10 mouse cellular contexts compared by ENCODE assay signal in the genomic region with DNA sequence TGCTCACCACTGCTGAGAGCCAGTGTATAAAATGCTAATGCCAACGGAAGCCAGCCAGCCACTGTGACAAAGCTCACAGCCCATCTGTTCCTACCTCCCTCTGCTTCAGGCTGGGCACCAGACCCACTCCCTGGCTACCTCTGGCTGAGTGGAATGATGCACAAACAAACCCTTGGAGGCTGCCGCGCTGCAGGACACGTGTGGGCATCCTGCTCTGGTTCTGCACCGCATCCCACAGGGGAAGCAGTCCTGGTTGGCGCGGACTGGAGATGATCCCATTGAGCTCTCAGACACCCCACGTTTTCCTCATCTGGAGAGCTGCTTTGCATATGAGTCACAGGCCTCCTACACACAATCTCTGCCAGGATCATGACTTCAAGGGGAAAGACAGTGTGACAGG.
DNase-seq lines count a peak whose midpoint lies in the region; ATAC-seq and TF ChIP-seq lines count a peak whose summit lies in the region.
"Had no signal": no experiment of that assay in that cellular context is flagged by ENCODE, and none has a peak within 500 bp of the region (broad histone marks: within the 10 kb centered on the region; RNA-seq: fewer than 3 reads in every experiment).

No protein-coding gene starts in this region.

- H3K9ac ChIP-seq in midbrain, postnatal 0 days (replicated peaks; ENCODE audit: low read length, poor library complexity, severe bottlenecking), result no peak overlapping the region
- H3K9ac ChIP-seq: liver, embryonic 14.5 days had no signal

- 56% methylated on average over 8 of the region's 8 CpGs for WGBS in midbrain, postnatal 0 days
- WGBS in midbrain, embryonic 10.5 days, result 56% methylated on average over 8 of the region's 8 CpGs
- WGBS in embryonic facial prominence, embryonic 10.5 days, result 62% methylated on average over 8 of the region's 8 CpGs

- no peak; the same call in 1 of the 2 replicates for ATAC-seq in midbrain, postnatal 0 days (ENCODE audit: low FRiP score)
- ATAC-seq in frontal cortex, adult (ENCODE audit: low TSS enrichment), result peak; percentile 92

- 0 out of 2 replicates have a peak, but pooled peaks cover 3% of the 10 kb centered on the region for H3K4me1 ChIP-seq in midbrain, postnatal 0 days (ENCODE audit: insufficient read depth, low read length)
- H3K4me1 ChIP-seq in midbrain, embryonic 10.5 days, result peaks cover 30% of the 10 kb centered on the region
- peaks cover 24% of the 10 kb centered on the region for H3K4me1 ChIP-seq in embryonic facial prominence, embryonic 10.5 days

- H3K9me3 ChIP-seq in midbrain, postnatal 0 days (ENCODE audit: low read length), result no peaks in the 10 kb centered on the region
- no peaks in the 10 kb centered on the region for H3K9me3 ChIP-seq in midbrain, embryonic 10.5 days (replicated peaks)
- H3K9me3 ChIP-seq in embryonic facial prominence, embryonic 10.5 days, result no peaks in the 10 kb centered on the region

- no peak overlapping the region for H3K27ac ChIP-seq in midbrain, postnatal 0 days (ENCODE audit: low read depth, low read length)
- H3K27ac ChIP-seq in midbrain, embryonic 10.5 days (replicated peaks), result no peak overlapping the region
- H3K27ac ChIP-seq in embryonic facial prominence, embryonic 10.5 days (replicated peaks), result no peak overlapping the region
- H3K27ac ChIP-seq: liver, embryonic 14.5 days had no signal

- peak; percentile 62 for DNase-seq in midbrain, postnatal 0 days (ENCODE audit: low spot score)
- no peak for DNase-seq in midbrain, embryonic 10.5 days (ENCODE audit: low spot score)
- peak; percentile 26 to 56 for DNase-seq in layer of hippocampus, postnatal 25 days (ENCODE audit: extremely low spot score in 1 of 2, low spot score in 1 of 2)
- peak; percentile 23 for DNase-seq in right cerebral cortex, postnatal 4 days
- no peak for DNase-seq in thymus, postnatal 25 days
- DNase-seq in embryonic facial prominence, embryonic 10.5 days (ENCODE audit: low spot score), result no peak

- H3K27me3 ChIP-seq in midbrain, postnatal 0 days (ENCODE audit: insufficient read depth, low read length), result 0 out of 2 replicates have a peak, but pooled peaks cover 4% of the 10 kb centered on the region
- H3K27me3 ChIP-seq in midbrain, embryonic 10.5 days (ENCODE audit: low read depth, poor library complexity, severe bottlenecking), result peaks cover 97% of the 10 kb centered on the region
- peaks cover 98% of the 10 kb centered on the region for H3K27me3 ChIP-seq in embryonic facial prominence, embryonic 10.5 days (replicated peaks; ENCODE audit: low read depth, poor library complexity, severe bottlenecking)

- no peak overlapping the region for H3K4me2 ChIP-seq in midbrain, postnatal 0 days (ENCODE audit: low read depth, low read length, poor library complexity, severe bottlenecking)

- no peak overlapping the region for H3K4me3 ChIP-seq in midbrain, postnatal 0 days (ENCODE audit: low read depth, low read length)
- H3K4me3 ChIP-seq in midbrain, embryonic 10.5 days, result no peak overlapping the region
- H3K4me3 ChIP-seq in embryonic facial prominence, embryonic 10.5 days, result no peak overlapping the region
- H3K4me3 ChIP-seq: erythroblast, embryonic 14.5 days had no signal

- no peak for TF ChIP-seq CTCF in midbrain, postnatal 0 days (IDR thresholded peaks at IDR 0.05)

- no peaks in the 10 kb centered on the region for H3K36me3 ChIP-seq in midbrain, postnatal 0 days (ENCODE audit: insufficient read depth, low read length)
- no peaks in the 10 kb centered on the region for H3K36me3 ChIP-seq in midbrain, embryonic 10.5 days
- no peaks in the 10 kb centered on the region for H3K36me3 ChIP-seq in embryonic facial prominence, embryonic 10.5 days (replicated peaks)
- H3K36me3 ChIP-seq: G1E had no signal

Comparison
In these comparisons a context has a peak if more than half of its experiments do, and no peak if none do; other contexts are left out.
1. DNase-seq: peak in midbrain, postnatal 0 days (single experiment), layer of hippocampus, postnatal 25 days (2 of 2) and right cerebral cortex, postnatal 4 days (single experiment); none in midbrain, embryonic 10.5 days (single experiment), thymus, postnatal 25 days (single experiment) and embryonic facial prominence, embryonic 10.5 days (single experiment).